Mouse (Mus musculus): ENCODE measurements around the gene Cul5.

GRCm38 (mm10) chr9:53609306-53609967, 60.4 kb downstream of the Cul5 start:
- TF ChIP-seq POLR2A (IDR thresholded peaks at IDR 0.05; ENCODE audit: low read depth, low read length), result no peak
- TF ChIP-seq CTCF (conservative IDR thresholded peaks at IDR 0.05; ENCODE audit: insufficient read depth, insufficient read length, low read depth, low read length), result no peak

All from kidney, adult 2 months (tissue).